Mouse (Mus musculus): ENCODE data around the gene Car2.

Car2 gene

DNA sequence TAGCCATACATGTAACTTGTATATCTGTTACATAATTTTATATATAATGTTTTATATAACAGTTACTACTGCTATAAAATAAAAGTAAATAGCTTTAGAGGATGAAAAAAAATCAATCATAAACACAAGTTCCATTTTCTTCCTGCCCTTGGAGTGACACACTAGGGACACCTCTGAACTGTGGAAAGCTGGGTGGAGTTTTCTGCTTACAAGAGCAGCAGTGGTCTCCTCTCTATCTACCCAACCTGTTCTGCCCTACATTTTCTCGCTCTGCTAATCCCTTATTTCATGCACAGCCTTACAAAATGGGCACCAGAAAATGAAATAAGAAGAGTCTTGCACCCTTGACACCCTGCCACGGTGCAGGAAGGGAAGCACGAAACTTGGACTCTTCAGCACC is 6.8 kb upstream of the Car2 start:
- peak; percentile 39 for DNase-seq

GRCm38 (mm10) chr3:14880277-14880676 is 5.8 kb upstream of the Car2 start:
- no peak for DNase-seq

GRCm38 (mm10) chr3:14882005-14882404 is 4.1 kb upstream of the Car2 start:
- no peak for DNase-seq

GRCm38 (mm10) chr3:14882756-14883155 is 3.3 kb upstream of the Car2 start:
- DNase-seq = no peak

DNA sequence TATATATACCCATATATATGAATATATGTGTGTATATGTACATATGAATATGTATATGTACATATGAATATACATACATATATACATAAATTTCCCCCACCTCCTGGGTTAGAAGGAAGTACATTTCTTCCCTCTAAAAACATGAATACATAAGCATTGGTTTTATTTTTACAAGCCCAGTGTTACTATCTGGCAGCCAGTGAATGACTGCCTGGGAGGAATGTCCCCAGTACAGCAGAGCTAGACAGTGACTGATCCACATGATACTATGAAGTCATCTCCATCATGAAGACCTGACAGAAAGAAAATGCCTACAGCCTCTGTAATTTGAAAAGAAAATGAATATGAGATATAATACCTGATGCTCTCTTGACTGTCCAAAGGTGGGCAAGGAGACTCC is 1.2 kb upstream of the Car2 start:
- DNase-seq = no peak

DNA sequence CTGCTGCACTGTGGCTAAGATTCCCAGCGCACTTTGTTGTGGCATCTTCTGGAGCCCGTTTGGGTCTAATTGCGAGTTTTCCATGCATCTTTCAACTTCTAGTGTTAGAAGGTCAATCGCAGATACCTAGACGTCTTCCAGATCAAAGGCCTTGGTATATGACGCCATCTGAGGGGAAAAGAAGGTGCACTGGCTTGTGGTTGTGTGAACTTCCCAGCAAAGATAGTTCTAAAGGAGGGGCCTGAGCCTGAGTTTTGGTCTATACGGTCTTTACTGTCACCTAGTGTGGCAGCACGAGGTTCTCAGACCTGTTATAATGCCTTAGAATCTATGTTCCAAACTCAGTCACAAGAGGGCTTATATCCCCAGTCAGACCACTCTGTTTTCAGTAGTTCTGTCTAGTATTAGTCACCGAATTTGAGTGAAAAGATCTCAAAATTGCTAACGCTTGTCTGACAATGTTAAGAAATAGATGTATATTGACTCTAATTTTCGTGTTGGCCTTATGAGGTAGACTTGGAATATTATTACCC is 1.1 kb downstream of the Car2 start:
- no peak for DNase-seq

DNA sequence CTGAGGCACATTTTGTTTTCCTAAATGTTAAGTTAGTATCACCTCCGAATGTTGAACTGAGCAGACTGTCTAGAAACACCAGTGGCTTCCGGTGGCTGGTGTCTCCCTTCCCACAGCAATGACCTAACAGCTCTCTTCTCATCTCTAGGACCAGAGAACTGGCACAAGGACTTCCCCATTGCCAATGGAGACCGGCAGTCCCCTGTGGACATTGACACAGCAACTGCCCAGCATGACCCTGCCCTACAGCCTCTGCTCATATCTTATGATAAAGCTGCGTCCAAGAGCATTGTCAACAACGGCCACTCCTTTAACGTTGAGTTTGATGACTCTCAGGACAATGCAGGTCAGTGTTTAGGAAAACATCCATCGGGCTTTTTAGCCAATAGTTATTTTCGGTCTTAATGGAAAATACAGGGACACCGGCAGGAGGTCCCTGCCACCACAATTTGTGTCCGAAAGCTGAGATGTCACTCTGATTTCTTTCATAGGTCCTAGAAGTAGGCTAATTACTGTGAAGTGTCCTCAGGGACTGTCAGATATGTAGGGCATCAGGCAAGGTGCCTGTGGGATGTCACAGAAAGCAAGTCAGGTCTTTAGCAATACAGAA is 1.7 kb downstream of the Car2 start:
- peak; percentile 67 for DNase-seq

GRCm38 (mm10) chr3:14888549-14888948 is 2.5 kb downstream of the Car2 start:
- no peak for DNase-seq

DNA sequence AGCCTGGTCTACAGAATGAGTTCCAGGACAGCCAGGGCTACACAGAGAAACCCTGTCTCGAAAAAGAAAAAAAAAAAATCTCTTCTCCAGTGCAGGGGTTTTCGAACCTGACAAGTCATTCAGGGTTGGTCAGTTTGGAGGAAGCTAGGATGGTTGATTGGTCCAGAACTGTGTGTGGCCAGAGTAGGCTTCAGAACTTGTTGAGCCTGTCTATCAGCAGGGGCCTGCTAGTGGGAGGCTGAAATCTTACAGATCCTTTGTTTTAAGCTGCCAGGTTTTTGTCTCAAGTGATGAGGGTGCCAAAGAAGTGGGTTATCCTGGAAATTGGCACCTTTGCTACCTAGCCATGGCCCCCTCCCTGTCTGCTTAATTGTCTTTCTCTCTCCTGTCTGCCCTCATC is 3.0 kb downstream of the Car2 start:
- peak; percentile 54 for DNase-seq

DNA sequence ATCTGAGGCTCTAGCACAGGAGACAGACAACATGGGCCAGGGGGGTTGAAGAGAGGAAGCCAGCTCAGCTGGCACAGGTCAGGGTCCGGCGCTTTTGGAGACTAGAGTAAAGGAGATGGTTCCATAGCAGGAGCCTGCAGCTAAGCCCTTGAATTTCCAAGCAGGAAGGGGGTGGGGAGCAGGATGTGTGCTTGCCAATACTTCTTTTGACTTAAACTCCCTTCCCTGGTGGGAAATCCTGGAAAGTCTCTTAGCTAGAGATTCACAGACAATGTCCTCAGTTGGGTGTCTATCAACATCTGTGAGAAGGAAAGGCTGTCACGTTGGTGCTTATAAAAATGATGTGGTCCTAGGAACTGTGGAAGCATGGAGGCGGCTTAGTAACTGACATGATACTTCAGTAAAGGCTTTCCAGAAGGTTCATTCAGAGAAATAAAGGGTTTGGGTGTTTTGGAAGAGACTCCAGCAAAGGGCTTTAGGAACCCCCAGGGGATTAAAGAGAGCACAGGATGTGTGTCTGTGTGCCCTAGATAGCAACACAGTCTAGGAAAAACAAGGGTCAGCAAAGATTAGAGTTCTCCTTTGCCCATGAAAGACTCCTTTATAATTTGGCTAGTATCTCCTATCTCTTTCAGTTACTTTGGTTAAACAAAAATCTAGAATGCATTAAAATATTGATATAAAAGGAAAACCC is 3.8 kb downstream of the Car2 start:
- DNase-seq = peak; percentile 42

DNA sequence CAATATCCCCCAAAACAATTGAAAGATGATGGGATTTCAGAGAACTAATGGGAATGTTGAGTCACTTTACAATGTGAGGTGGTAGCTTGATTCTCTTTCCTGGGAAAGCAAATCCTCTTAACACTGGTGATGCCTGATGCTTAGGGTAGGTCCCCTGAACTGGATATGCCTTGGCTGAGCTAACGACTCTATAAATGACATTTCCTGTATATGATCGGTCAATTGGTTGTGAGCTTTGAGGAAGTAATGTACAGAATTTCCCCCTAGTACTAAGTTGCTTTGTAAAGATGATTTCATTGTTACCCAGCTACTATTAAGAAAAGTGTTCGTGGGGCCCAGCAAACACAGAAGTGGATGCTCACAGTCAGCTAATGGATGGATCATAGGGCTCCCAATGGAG is 6.9 kb downstream of the Car2 start:
- no peak for DNase-seq

GRCm38 (mm10) chr3:14893700-14894099 is 7.6 kb downstream of the Car2 start:
- no peak for DNase-seq

DNA sequence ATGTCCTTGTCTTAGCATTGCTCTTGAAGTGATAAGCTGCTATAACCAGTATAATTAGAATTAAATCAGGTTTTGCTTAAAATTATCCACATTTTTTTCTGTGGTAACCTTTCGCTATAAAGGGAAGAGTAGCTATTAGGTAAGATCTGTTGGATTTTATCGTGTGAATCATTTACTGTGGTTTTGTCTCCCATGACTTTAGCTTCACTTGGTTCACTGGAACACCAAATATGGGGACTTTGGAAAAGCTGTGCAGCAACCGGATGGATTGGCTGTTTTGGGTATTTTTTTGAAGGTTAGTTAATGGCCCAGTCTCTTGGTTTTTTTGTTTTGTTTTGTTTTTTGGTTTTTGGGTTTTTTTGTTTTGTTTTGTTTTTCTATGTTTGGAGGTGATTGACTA is 9.3 kb downstream of the Car2 start:
- no peak for DNase-seq

GRCm38 (mm10) chr3:14897770-14898169 is 11.7 kb downstream of the Car2 start:
- no peak for DNase-seq

- DNase-seq = no peak
These were observed 17.3 kb downstream of the Car2 start for GRCm38 (mm10) chr3:14903380-14903779.

DNA sequence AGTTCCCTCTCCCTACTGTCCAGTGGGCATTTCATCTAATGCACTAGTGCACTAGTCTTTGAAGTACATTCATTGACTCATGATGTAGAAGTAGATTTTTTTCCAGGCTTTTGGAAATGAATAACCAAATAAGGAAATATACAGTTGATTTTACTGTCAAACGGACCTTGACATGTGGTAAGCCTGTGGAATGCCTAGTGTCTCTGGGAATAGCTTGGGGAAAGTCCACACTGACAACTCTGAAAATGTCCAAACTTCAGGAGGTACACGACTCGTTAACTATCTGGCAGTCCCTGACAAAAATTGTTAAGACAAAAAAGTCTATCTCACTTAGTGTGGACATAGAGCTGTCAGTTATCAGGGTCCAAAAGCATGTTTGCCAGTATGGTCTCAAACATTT is 18.1 kb downstream of the Car2 start:
- no peak for DNase-seq

DNA sequence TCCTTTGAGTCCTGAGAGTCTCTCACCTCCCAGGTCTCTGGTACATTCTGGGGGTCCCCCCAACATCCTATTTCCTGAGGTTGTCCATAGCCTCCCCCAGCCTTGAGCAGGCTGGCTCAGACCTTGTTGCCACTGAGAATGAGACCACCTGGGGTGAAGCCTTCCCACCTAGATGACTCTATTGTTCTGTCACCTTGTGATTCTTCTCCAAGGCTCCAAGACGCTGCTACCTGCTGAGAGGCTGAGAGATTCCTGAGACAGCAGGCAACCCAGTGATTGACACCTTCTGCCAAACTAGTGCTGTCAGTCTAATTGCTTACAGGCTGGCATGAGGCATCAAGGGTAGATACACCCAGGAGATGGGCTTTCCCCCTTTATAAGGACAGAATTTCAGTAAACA is 21.2 kb downstream of the Car2 start:
- no peak for DNase-seq

GRCm38 (mm10) chr3:14911992-14912582 is 26.0 kb downstream of the Car2 start:
- no peak for DNase-seq

DNA sequence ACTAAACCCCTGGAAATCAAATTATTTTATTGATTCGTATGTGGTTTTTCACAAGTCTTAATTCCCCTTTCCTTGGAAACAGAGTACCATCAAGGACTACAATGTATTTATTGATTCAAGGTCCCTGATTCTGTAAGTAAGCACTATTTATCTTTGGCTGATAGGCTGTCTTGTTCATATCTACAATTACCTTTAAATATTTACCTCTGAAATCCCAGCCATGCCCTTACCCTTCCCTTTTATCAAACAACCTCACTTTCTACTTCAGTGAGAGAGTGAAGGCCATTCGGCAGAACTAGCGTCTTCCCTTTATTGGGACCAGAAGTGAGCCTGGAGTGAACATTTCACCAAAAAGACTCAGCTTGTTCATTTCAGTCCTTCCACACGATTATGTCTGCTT is 27.7 kb downstream of the Car2 start:
- no peak for DNase-seq

DNA sequence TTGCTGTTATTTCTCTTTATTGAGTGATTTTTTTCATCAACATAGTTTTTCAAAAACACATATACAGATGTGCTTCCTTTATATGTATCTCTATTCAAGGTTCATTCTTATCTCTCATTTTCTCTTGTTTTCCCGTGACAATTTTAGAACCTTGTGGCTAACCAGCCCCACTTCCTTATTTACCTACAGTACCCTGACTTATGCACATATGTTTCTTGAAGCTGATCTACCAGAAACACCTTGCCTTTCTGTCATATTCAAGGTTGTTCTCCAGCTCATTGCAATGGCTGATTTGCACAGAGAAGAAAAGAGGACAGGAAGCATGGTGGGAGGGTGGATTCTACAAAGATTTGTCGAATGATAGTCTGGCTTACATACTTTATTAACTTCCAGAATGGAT is 29.3 kb downstream of the Car2 start:
- no peak for DNase-seq

DNA sequence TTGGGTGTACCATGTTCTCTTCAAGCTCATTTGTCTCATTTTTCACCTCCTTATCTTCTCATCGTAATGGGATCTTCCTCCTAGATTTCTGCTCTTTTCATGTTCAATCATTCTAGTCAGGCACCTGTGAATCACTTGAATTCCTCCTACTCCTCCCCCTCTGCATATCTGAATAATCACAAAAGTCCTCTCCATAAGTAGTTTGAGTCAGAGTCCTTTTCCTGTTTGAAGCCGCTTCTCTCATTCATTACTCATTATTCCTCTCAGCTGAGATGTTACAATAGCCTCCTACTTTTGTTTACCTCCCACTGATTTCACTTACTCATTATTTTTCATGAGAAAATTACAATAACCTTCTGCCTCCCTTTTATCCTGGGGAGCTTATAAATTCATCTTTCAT is 31.2 kb downstream of the Car2 start:
- no peak for DNase-seq

GRCm38 (mm10) chr3:14944706-14945105 is 58.6 kb downstream of the Car2 start:
- no peak for DNase-seq

DNA sequence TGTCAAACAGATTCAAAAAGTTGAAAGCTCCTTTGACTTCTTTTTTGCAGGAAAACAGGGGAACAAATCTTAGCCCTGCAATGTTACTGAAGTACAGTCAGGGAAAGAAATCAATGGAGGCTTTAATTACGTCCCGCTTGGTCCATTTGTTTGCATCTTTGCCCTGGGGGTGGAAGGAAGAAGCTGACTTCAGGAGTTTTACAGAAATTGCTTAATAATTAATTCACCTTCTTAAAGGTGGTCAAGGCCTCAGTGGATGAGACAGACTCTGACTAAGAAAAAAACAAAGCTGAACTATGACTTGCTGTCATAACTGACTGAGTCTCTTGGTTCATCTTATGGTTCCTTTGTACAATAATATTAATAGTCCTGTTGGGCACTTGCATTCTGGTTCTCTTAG is 59.6 kb downstream of the Car2 start:
- no peak for DNase-seq

- DNase-seq = no peak
These were observed 62.2 kb downstream of the Car2 start for GRCm38 (mm10) chr3:14948067-14948800.

Data from liver (tissue).